Mouse (Mus musculus) lung, adult 2 months (tissue): Measurements from ENCODE around the gene Pcgf1.
A peak's percentile ranks its signal among the peaks of the same experiment; 100 is the strongest.

Experiments
- CTCF ChIP-seq: fragments of 200-500 bp; IDR thresholded peaks from 2 replicates; pipeline ENCODE4 v1.5.1; 2011; ENCODE audit warnings: mild to moderate bottlenecking, low read length, control low read depth; ENCODE audit not compliant: insufficient read depth
- POLR2A ChIP-seq: fragments of 200-500 bp; IDR thresholded peaks from 2 replicates; pipeline ENCODE4 v1.6.1; 2011; ENCODE audit warnings: low read depth, mild to moderate bottlenecking, control low read depth, low read length, borderline replicate concordance; ENCODE audit errors: extremely low read depth

DNA sequence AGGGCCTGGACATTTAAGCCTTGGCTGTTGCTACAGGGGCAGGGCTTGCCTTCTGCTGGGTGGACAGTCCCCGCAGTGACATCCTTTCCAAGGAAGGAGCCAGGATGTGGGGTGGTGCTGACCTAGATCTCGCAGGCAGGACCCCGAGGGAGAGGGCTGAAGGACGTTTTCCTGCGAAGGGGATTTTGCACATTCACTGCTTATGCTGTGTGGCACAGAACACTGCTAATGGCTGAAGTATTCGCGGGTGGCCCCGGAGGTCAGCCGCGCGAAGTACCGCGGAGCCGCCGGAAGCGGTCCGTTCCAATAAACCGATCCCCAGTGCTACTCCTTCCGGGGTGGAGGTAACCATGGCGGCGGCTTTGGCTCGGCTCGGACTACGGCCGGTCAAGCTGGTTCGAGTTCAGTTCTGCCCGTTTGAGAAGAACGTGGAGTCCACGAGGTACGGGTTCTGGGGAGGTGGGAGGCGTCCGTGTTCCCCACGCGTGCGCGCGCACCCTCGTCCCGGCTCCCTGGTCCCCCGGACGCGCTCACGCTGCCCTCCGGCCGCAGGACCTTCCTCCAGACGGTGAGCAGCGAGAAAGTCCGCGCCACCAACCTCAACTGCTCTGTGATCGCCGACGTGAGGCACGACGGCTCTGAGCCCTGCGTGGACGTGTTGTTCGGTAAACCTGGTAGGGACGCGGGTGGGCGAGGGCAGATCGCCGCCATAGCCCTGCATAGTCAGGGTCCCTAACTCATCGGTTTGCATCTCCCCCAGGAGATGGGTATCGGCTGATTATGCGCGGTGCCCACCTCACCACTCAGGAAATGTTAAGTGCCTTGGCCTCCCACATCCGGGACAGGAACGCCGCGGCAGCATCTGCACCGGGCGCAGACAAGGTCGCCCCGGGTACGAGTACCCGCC is 31.3 kb downstream of the Pcgf1 start, which contains the start of gene Mrpl53:
- TF ChIP-seq CTCF (no peak), POLR2A (peak; percentile 88; the same call in 1 of the 2 replicates)
